In the genomic region with DNA sequence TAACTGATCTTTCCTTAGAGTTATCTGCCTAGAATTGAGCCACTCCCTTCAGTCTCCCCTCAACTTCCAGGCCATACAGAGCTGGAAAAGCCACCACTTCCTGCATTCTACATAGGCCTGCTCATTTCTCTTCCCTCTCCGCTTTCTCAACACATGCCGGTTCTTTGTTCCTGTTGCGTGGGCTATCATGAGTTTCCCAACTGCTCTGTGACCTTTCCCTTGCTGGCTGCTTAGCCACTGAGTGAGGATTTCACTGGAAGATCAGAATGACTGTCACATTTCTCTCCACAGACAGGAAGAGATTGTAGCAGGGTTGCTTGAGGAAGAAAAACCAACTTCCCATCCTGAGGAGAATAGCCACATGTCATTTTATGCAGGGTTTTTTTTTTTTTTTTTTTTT, we compare ENCODE assay signal across 13 mouse cellular contexts.
DNase-seq lines count a peak whose midpoint lies in the region; ATAC-seq and TF ChIP-seq lines count a peak whose summit lies in the region.
"Had no signal": no experiment of that assay in that cellular context is flagged by ENCODE, and none has a peak within 500 bp of the region (broad histone marks: within the 10 kb centered on the region; RNA-seq: fewer than 3 reads in every experiment).

No protein-coding gene starts in this region.

- peaks cover 14% of the 10 kb centered on the region; the same call in 1 of the 2 replicates for H3K4me1 ChIP-seq in heart, embryonic 13.5 days
- H3K4me1 ChIP-seq in heart, embryonic 12.5 days (replicated peaks) = peaks cover 4% of the 10 kb centered on the region
- 0 out of 2 replicates have a peak, but pooled peaks cover 7% of the 10 kb centered on the region for H3K4me1 ChIP-seq in stomach, embryonic 16.5 days (ENCODE audit: control insufficient read depth, insufficient read depth, low read length)
- 0 out of 2 replicates have a peak, but pooled peaks cover 2% of the 10 kb centered on the region for H3K4me1 ChIP-seq in stomach, postnatal 0 days (replicated peaks; ENCODE audit: control insufficient read depth, insufficient read depth)
- peaks cover 17% of the 10 kb centered on the region for H3K4me1 ChIP-seq in lung, embryonic 15.5 days
- H3K4me1 ChIP-seq in forebrain, embryonic 10.5 days = peaks cover 15% of the 10 kb centered on the region

- TF ChIP-seq CTCF in stomach, postnatal 0 days (IDR thresholded peaks at IDR 0.05; ENCODE audit: low read depth) = no peak

- no peak for ATAC-seq in heart, embryonic 13.5 days (ENCODE audit: extremely low read depth, insufficient number of reproducible peaks, low FRiP score, low TSS enrichment)
- no peak for ATAC-seq in heart, embryonic 12.5 days (ENCODE audit: insufficient number of reproducible peaks, low FRiP score)
- ATAC-seq in stomach, embryonic 16.5 days (ENCODE audit: insufficient read depth, low FRiP score) = no peak
- no peak for ATAC-seq in stomach, postnatal 0 days (ENCODE audit: low FRiP score, low TSS enrichment)
- no peak for ATAC-seq in lung, embryonic 15.5 days (ENCODE audit: borderline replicate concordance, extremely low read depth, low FRiP score, low TSS enrichment)
- ATAC-seq: activated CD4-positive, CD25-positive, alpha-beta regulatory T cell, adult 4 months had no signal

- TF ChIP-seq EP300 in stomach, postnatal 0 days (optimal IDR thresholded peaks at IDR 0.05) = no peak

- no peaks in the 10 kb centered on the region for H3K36me3 ChIP-seq in heart, embryonic 13.5 days
- H3K36me3 ChIP-seq in heart, embryonic 12.5 days = no peaks in the 10 kb centered on the region
- no peaks in the 10 kb centered on the region for H3K36me3 ChIP-seq in stomach, embryonic 16.5 days (ENCODE audit: control insufficient read depth, insufficient read depth, low read length)
- H3K36me3 ChIP-seq in stomach, postnatal 0 days (ENCODE audit: control insufficient read depth, insufficient read depth, low read length) = no peaks in the 10 kb centered on the region
- no peaks in the 10 kb centered on the region for H3K36me3 ChIP-seq in lung, embryonic 15.5 days
- 0 out of 2 replicates have a peak, but pooled peaks cover 4% of the 10 kb centered on the region for H3K36me3 ChIP-seq in forebrain, embryonic 10.5 days (replicated peaks)

- H3K9me3 ChIP-seq in heart, embryonic 13.5 days = no peaks in the 10 kb centered on the region
- no peaks in the 10 kb centered on the region for H3K9me3 ChIP-seq in heart, embryonic 12.5 days (replicated peaks)
- H3K9me3 ChIP-seq in stomach, embryonic 16.5 days (replicated peaks; ENCODE audit: control insufficient read depth, low read length) = no peaks in the 10 kb centered on the region
- H3K9me3 ChIP-seq in stomach, postnatal 0 days (ENCODE audit: control insufficient read depth, low read length) = no peaks in the 10 kb centered on the region
- no peaks in the 10 kb centered on the region for H3K9me3 ChIP-seq in lung, embryonic 15.5 days
- H3K9me3 ChIP-seq in forebrain, embryonic 10.5 days = no peaks in the 10 kb centered on the region

- H3K4me2 ChIP-seq in heart, embryonic 13.5 days = no peak overlapping the region
- H3K4me2 ChIP-seq in heart, embryonic 12.5 days = no peak overlapping the region
- no peak overlapping the region for H3K4me2 ChIP-seq in stomach, embryonic 16.5 days (ENCODE audit: low read depth, low read length)
- no peak overlapping the region for H3K4me2 ChIP-seq in stomach, postnatal 0 days (replicated peaks; ENCODE audit: low read depth)
- no peak overlapping the region for H3K4me2 ChIP-seq in lung, embryonic 15.5 days

- WGBS in heart, embryonic 13.5 days = 60% methylated on average over 3 of the region's 3 CpGs
- 75% methylated on average over 3 of the region's 3 CpGs for WGBS in heart, embryonic 12.5 days
- WGBS in stomach, embryonic 16.5 days = 75% methylated on average over 3 of the region's 3 CpGs
- 76% methylated on average over 3 of the region's 3 CpGs for whole genome bisulfite sequencing in stomach, postnatal 0 days
- WGBS in lung, embryonic 15.5 days = 78% methylated on average over 3 of the region's 3 CpGs
- WGBS in forebrain, embryonic 10.5 days = 95% methylated on average over 3 of the region's 3 CpGs

- no peak overlapping the region for H3K4me3 ChIP-seq in heart, embryonic 13.5 days
- H3K4me3 ChIP-seq in heart, embryonic 12.5 days = no peak overlapping the region
- H3K4me3 ChIP-seq in stomach, embryonic 16.5 days (replicated peaks; ENCODE audit: low read length) = no peak overlapping the region
- no peak overlapping the region for H3K4me3 ChIP-seq in stomach, postnatal 0 days (ENCODE audit: low read depth, low read length)
- no peak overlapping the region for H3K4me3 ChIP-seq in lung, embryonic 15.5 days
- H3K4me3 ChIP-seq in forebrain, embryonic 10.5 days = no peak overlapping the region

- no peak overlapping the region for H3K9ac ChIP-seq in heart, embryonic 13.5 days
- no peak overlapping the region for H3K9ac ChIP-seq in heart, embryonic 12.5 days
- no peak overlapping the region for H3K9ac ChIP-seq in stomach, embryonic 16.5 days (ENCODE audit: low read length)
- no peak overlapping the region for H3K9ac ChIP-seq in stomach, postnatal 0 days (ENCODE audit: low read length)
- no peak overlapping the region for H3K9ac ChIP-seq in lung, embryonic 15.5 days

- no peaks in the 10 kb centered on the region for H3K27me3 ChIP-seq in heart, embryonic 13.5 days (replicated peaks)
- H3K27me3 ChIP-seq in heart, embryonic 12.5 days (replicated peaks) = no peaks in the 10 kb centered on the region
- H3K27me3 ChIP-seq in stomach, embryonic 16.5 days (ENCODE audit: control insufficient read depth, insufficient read depth, low read length) = no peaks in the 10 kb centered on the region
- H3K27me3 ChIP-seq in stomach, postnatal 0 days (ENCODE audit: control insufficient read depth, insufficient read depth, low read length) = no peaks in the 10 kb centered on the region
- no peaks in the 10 kb centered on the region for H3K27me3 ChIP-seq in lung, embryonic 15.5 days
- H3K27me3 ChIP-seq in forebrain, embryonic 10.5 days (ENCODE audit: poor library complexity, severe bottlenecking) = no peaks in the 10 kb centered on the region

- 0 out of 2 replicates have a peak overlapping the region, but pooled peaks have one; percentile 13 for H3K27ac ChIP-seq in heart, embryonic 13.5 days (replicated peaks)
- H3K27ac ChIP-seq in heart, embryonic 12.5 days (ENCODE audit: poor library complexity, severe bottlenecking) = no peak overlapping the region
- peak overlapping the region; percentile 29; the same call in 1 of the 2 replicates for H3K27ac ChIP-seq in stomach, embryonic 16.5 days (ENCODE audit: low read length)
- H3K27ac ChIP-seq in stomach, postnatal 0 days (replicated peaks) = no peak overlapping the region
- H3K27ac ChIP-seq in lung, embryonic 15.5 days = 0 out of 2 replicates have a peak overlapping the region, but pooled peaks have one; percentile 5
- no peak overlapping the region for H3K27ac ChIP-seq in forebrain, embryonic 10.5 days

- DNase-seq in stomach, postnatal 0 days (ENCODE audit: low spot score) = no peak
- DNase-seq in cerebellum, postnatal 25 days = no peak
- no peak for DNase-seq in forebrain, embryonic 10.5 days (ENCODE audit: extremely low spot score, low spot score)
- DNase-seq: cerebellum, postnatal 10 days; gastrocnemius, postnatal 14 days; kidney, adult 11 months; midbrain, embryonic 14.5 days; thymus, postnatal 14 days had no signal

Comparison
In these comparisons a context has a peak if more than half of its experiments do, and no peak if none do; other contexts are left out.
1. H3K27ac ChIP-seq: peak in heart, embryonic 13.5 days (single experiment), stomach, embryonic 16.5 days (single experiment) and lung, embryonic 15.5 days (single experiment); none in heart, embryonic 12.5 days (single experiment), stomach, postnatal 0 days (single experiment) and forebrain, embryonic 10.5 days (single experiment).